ENCODE assay signal across 10 mouse cellular contexts in the genomic region with DNA sequence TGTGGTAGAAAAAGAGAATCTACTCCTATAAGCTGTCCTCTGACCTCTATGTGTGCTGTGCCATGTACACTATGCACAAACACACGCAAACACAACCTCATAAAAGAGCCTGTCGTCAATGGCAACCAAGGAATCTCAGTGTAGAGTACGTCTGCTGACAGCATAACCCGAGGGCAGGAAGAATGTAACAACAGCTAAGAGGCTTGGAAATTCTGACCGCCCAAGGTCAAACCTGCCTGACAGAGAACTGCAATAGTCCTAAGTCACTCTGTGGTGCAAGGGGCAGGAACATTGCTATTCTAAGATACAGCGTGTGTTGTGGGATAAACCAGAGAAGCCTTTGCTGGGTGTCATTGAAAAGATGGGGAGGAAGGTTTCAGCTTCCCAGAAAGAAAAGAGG.
DNase-seq lines count a peak whose midpoint lies in the region; ATAC-seq and TF ChIP-seq lines count a peak whose summit lies in the region.
"Had no signal": no experiment of that assay in that cellular context is flagged by ENCODE, and none has a peak within 500 bp of the region (broad histone marks: within the 10 kb centered on the region; RNA-seq: fewer than 3 reads in every experiment).

No protein-coding gene starts in this region.

- no peak for DNase-seq in heart, postnatal 25 days (ENCODE audit: low spot score)
- peak; percentile 53 for DNase-seq in adrenal gland, adult 8-10 months
- peak; percentile 61 for DNase-seq in kidney, postnatal 0 days (ENCODE audit: low spot score)
- DNase-seq in thymus, postnatal 36 days = no peak
- no peak for DNase-seq in midbrain, postnatal 0 days (ENCODE audit: low spot score)
- no peak for DNase-seq in frontal cortex, postnatal 14 days (ENCODE audit: low spot score in 2 of 2)
- DNase-seq: liver, postnatal 0 days had no signal

- peak overlapping the region; percentile 11; the same call in 1 of the 2 replicates for H3K4me2 ChIP-seq in heart, embryonic 11.5 days
- peak overlapping the region; percentile 16; the same call in 1 of the 2 replicates for H3K4me2 ChIP-seq in heart, embryonic 12.5 days
- no peak overlapping the region for H3K4me2 ChIP-seq in kidney, postnatal 0 days (ENCODE audit: low read length)
- no peak overlapping the region for H3K4me2 ChIP-seq in midbrain, postnatal 0 days (ENCODE audit: low read depth, low read length, poor library complexity, severe bottlenecking)
- H3K4me2 ChIP-seq: neural tube, embryonic 12.5 days had no signal

- H3K4me1 ChIP-seq in heart, embryonic 11.5 days (ENCODE audit: control insufficient read depth, insufficient read depth, low read length) = peaks cover 39% of the 10 kb centered on the region
- H3K4me1 ChIP-seq in heart, embryonic 12.5 days (replicated peaks) = peaks cover 56% of the 10 kb centered on the region
- peaks cover 7% of the 10 kb centered on the region; the same call in 1 of the 2 replicates for H3K4me1 ChIP-seq in kidney, postnatal 0 days (replicated peaks; ENCODE audit: insufficient read depth, low read length)
- no peaks in the 10 kb centered on the region for H3K4me1 ChIP-seq in midbrain, postnatal 0 days (ENCODE audit: insufficient read depth, low read length)

- TF ChIP-seq CTCF in kidney, postnatal 0 days (IDR thresholded peaks at IDR 0.05; ENCODE audit: low read depth) = no peak
- TF ChIP-seq CTCF in midbrain, postnatal 0 days (IDR thresholded peaks at IDR 0.05) = no peak

- H3K9ac ChIP-seq in heart, embryonic 11.5 days (ENCODE audit: low read depth, low read length) = no peak overlapping the region
- no peak overlapping the region for H3K9ac ChIP-seq in heart, embryonic 12.5 days
- no peak overlapping the region for H3K9ac ChIP-seq in kidney, postnatal 0 days (ENCODE audit: low read depth, low read length)
- H3K9ac ChIP-seq in midbrain, postnatal 0 days (replicated peaks; ENCODE audit: low read length, poor library complexity, severe bottlenecking) = no peak overlapping the region
- H3K9ac ChIP-seq: liver, postnatal 0 days; neural tube, embryonic 12.5 days had no signal

- H3K36me3 ChIP-seq in heart, embryonic 11.5 days (ENCODE audit: control insufficient read depth, insufficient read depth, low read length) = no peaks in the 10 kb centered on the region
- H3K36me3 ChIP-seq in heart, embryonic 12.5 days = no peaks in the 10 kb centered on the region
- no peaks in the 10 kb centered on the region for H3K36me3 ChIP-seq in kidney, postnatal 0 days (ENCODE audit: insufficient read depth, low read length)
- H3K36me3 ChIP-seq in midbrain, postnatal 0 days (ENCODE audit: insufficient read depth, low read length) = peaks cover 22% of the 10 kb centered on the region
- H3K36me3 ChIP-seq: neural tube, embryonic 12.5 days had no signal

- no peak for ATAC-seq in heart, embryonic 11.5 days (replicated peaks; ENCODE audit: insufficient number of reproducible peaks, low FRiP score, low TSS enrichment)
- 0 out of 2 replicates have a peak, but pooled peaks have one; percentile 29 for ATAC-seq in heart, embryonic 12.5 days (ENCODE audit: insufficient number of reproducible peaks, low FRiP score)
- 0 out of 2 replicates have a peak, but pooled peaks have one; percentile 45 for ATAC-seq in kidney, postnatal 0 days (replicated peaks; ENCODE audit: low FRiP score, low read depth)
- no peak for ATAC-seq in midbrain, postnatal 0 days (ENCODE audit: low FRiP score)
- ATAC-seq: liver, postnatal 0 days had no signal

- H3K27me3 ChIP-seq in heart, embryonic 11.5 days (ENCODE audit: control insufficient read depth, insufficient read depth, low read length) = no peaks in the 10 kb centered on the region
- no peaks in the 10 kb centered on the region for H3K27me3 ChIP-seq in heart, embryonic 12.5 days (replicated peaks)
- no peaks in the 10 kb centered on the region for H3K27me3 ChIP-seq in kidney, postnatal 0 days (ENCODE audit: insufficient read depth, low read length)
- H3K27me3 ChIP-seq in midbrain, postnatal 0 days (ENCODE audit: insufficient read depth, low read length) = no peaks in the 10 kb centered on the region
- H3K27me3 ChIP-seq: neural tube, embryonic 12.5 days had no signal

- intact Hi-C loops in heart, postnatal 25 days (cut with DNase I) = no loop called here

- whole genome bisulfite sequencing in heart, embryonic 11.5 days (ENCODE audit: insufficient replicate concordance) = 14% methylated on average over 6 of the region's 6 CpGs
- 17% methylated on average over 6 of the region's 6 CpGs for WGBS in heart, embryonic 12.5 days
- 12% methylated on average over 6 of the region's 6 CpGs for WGBS in kidney, postnatal 0 days
- 46% methylated on average over 6 of the region's 6 CpGs for WGBS in midbrain, postnatal 0 days

- H3K4me3 ChIP-seq in heart, embryonic 11.5 days (ENCODE audit: low read depth, low read length) = no peak overlapping the region
- H3K4me3 ChIP-seq in heart, embryonic 12.5 days = no peak overlapping the region
- H3K4me3 ChIP-seq in kidney, postnatal 0 days (replicated peaks; ENCODE audit: low read depth, low read length) = no peak overlapping the region
- no peak overlapping the region for H3K4me3 ChIP-seq in midbrain, postnatal 0 days (ENCODE audit: low read depth, low read length)
- H3K4me3 ChIP-seq: neural tube, embryonic 12.5 days had no signal

- no peaks in the 10 kb centered on the region for H3K9me3 ChIP-seq in heart, embryonic 11.5 days (replicated peaks; ENCODE audit: control insufficient read depth, low read length)
- no peaks in the 10 kb centered on the region for H3K9me3 ChIP-seq in heart, embryonic 12.5 days (replicated peaks)
- no peaks in the 10 kb centered on the region for H3K9me3 ChIP-seq in kidney, postnatal 0 days (replicated peaks; ENCODE audit: low read length)
- no peaks in the 10 kb centered on the region for H3K9me3 ChIP-seq in midbrain, postnatal 0 days (ENCODE audit: low read length)
- H3K9me3 ChIP-seq: neural tube, embryonic 12.5 days had no signal

- peak overlapping the region; percentile 87 for H3K27ac ChIP-seq in heart, embryonic 11.5 days (ENCODE audit: low read depth, low read length)
- H3K27ac ChIP-seq in heart, embryonic 12.5 days (ENCODE audit: poor library complexity, severe bottlenecking) = peak overlapping the region; percentile 86
- peak overlapping the region; percentile 43 for H3K27ac ChIP-seq in kidney, postnatal 0 days
- no peak overlapping the region for H3K27ac ChIP-seq in midbrain, postnatal 0 days (ENCODE audit: low read depth, low read length)
- H3K27ac ChIP-seq: neural tube, embryonic 12.5 days had no signal

Comparison
In these comparisons a context has a peak if more than half of its experiments do, and no peak if none do; other contexts are left out.
1. ATAC-seq: peak in heart, embryonic 12.5 days (single experiment) and kidney, postnatal 0 days (single experiment); none in heart, embryonic 11.5 days (single experiment) and midbrain, postnatal 0 days (single experiment).
2. H3K4me2 ChIP-seq: peak in heart, embryonic 11.5 days (single experiment) and heart, embryonic 12.5 days (single experiment); none in kidney, postnatal 0 days (single experiment) and midbrain, postnatal 0 days (single experiment).
3. DNase-seq: peak in adrenal gland, adult 8-10 months (single experiment) and kidney, postnatal 0 days (single experiment); none in heart, postnatal 25 days (single experiment), thymus, postnatal 36 days (0 of 2), midbrain, postnatal 0 days (single experiment) and frontal cortex, postnatal 14 days (0 of 2).